Mouse (Mus musculus) liver, postnatal 0 days (tissue): ENCODE measurements around the gene Spen. TPM values are rescaled to one million over a fixed set of nuclear protein-coding genes. Genes with fewer than 3 reads are reported as not detected.

ENCODE experiments used
- ATAC-seq: fragments of 200-750 bp; cut with Nextera tagmentation; 2 replicates; pipeline ENCODE4 v1.8.0; 2017; ENCODE audit warnings: mild to moderate bottlenecking, moderate library complexity
- DNase-seq: peaks from one replicate; pipeline ENCODE4 v3.0.0-alpha.2; 2016
- H3K27ac ChIP-seq: fragments of 300-500 bp; sonication (generic); 2 replicates; pipeline ENCODE4 v1.5.1; 2014; ENCODE audit warnings: antibody characterized with exemption, moderate library complexity, mild to moderate bottlenecking, low read depth
- H3K27me3 ChIP-seq: fragments of 300-500 bp; sonication (generic); 2 replicates; pipeline ENCODE4 v1.6.1; 2014; ENCODE audit warnings: low read length, control low read depth, mixed read lengths; ENCODE audit not compliant: insufficient read depth
- H3K36me3 ChIP-seq: fragments of 300-500 bp; sonication (generic); replicated peaks from 2 replicates; pipeline ENCODE4 v1.6.1; 2014; ENCODE audit warnings: mild to moderate bottlenecking, control low read depth, low read length, moderate library complexity, mixed read lengths; ENCODE audit not compliant: insufficient read depth
- H3K4me1 ChIP-seq: fragments of 300-500 bp; sonication (generic); 2 replicates; pipeline ENCODE4 v1.6.1; 2014; ENCODE audit warnings: antibody characterized with exemption, mild to moderate bottlenecking, control low read depth; ENCODE audit not compliant: insufficient read depth
- H3K4me2 ChIP-seq: fragments of 300-500 bp; sonication (generic); 2 replicates; pipeline ENCODE4 v1.6.1; 2014; ENCODE audit warnings: low read depth, mild to moderate bottlenecking, low read length, moderate library complexity, mixed read lengths
- H3K4me3 ChIP-seq: fragments of 300-500 bp; sonication (generic); 2 replicates; pipeline ENCODE4 v1.5.1; 2014; ENCODE audit warnings: low read depth, low read length
- H3K9ac ChIP-seq: fragments of 300-500 bp; sonication (generic); replicated peaks from 2 replicates; pipeline ENCODE4 v1.6.1; 2014; ENCODE audit warnings: mild to moderate bottlenecking, moderate library complexity
- H3K9me3 ChIP-seq: fragments of 300-500 bp; sonication (generic); 2 replicates; pipeline ENCODE4 v1.6.1; 2016; ENCODE audit warnings: mild to moderate bottlenecking, control low read depth, low read length, mixed read lengths
- CTCF ChIP-seq: sonication (generic); IDR thresholded peaks from 2 replicates; pipeline ENCODE4 v1.5.1; 2016; ENCODE audit warnings: antibody characterized with exemption, low read depth
- EP300 ChIP-seq: IDR thresholded peaks from 2 replicates; pipeline ENCODE4 v1.6.1; 2016; ENCODE audit warnings: antibody characterized with exemption, low read depth, mild to moderate bottlenecking
- WGBS: fragments of 180-500 bp; shearing (Covaris S2); extraction: QIAGEN DNeasy Blood & Tissue Kit; methylation state at CpG from one replicate; pipeline ENCODE4 v1.1.7; 2014; ENCODE audit not compliant: insufficient replicate concordance; 5-methylcytosine and 5-hydroxymethylcytosine counted together
- polyA plus RNA-seq: library from polyadenylated mRNA; unstranded; fragments of >200 nt; fragmentation: Nextera tagmentation; extraction: Ambion mirVana; gene quantifications from 2 replicates; pipeline ENCODE4 v1.2.1, GENCODE M21; 2015

The Spen gene
- polyA plus RNA-seq, 1 experiment from 2014 or later, result 3.0 TPM

GRCm38 (mm10) chr4:141466844-141467580 lies 71.4 kb downstream of the Spen start:
- 0 out of 2 replicates have a peak, but pooled peaks have one; percentile 7 for TF ChIP-seq CTCF
- TF ChIP-seq EP300, result no peak
- DNase-seq (peak; percentile 18), ATAC-seq (no peak)
- no peak overlapping the region for H3K9ac ChIP-seq
- H3K36me3 ChIP-seq, result peaks cover 81% of the 10 kb centered on the region
- no peaks in the 10 kb centered on the region for H3K27me3 ChIP-seq
- 86% methylated on average over 15 of the region's 15 CpGs for WGBS
- H3K4me3 ChIP-seq, result no peak overlapping the region
- H3K4me1 ChIP-seq, result no peaks in the 10 kb centered on the region
- no peaks in the 10 kb centered on the region for H3K9me3 ChIP-seq
- no peak overlapping the region for H3K27ac ChIP-seq
- H3K4me2 ChIP-seq, result no peak overlapping the region

GRCm38 (mm10) chr4:141466289-141466795 lies 72.1 kb downstream of the Spen start:
- Histone ChIP-seq H3K27me3 (no peaks in the 10 kb centered on the region), H3K27ac (no peak overlapping the region), H3K9me3 (no peaks in the 10 kb centered on the region), H3K36me3 (peaks cover 74% of the 10 kb centered on the region), H3K4me3 (no peak overlapping the region), H3K4me1 (no peaks in the 10 kb centered on the region), H3K4me2 (no peak overlapping the region), H3K9ac (no peak overlapping the region)
- DNase-seq (peak; percentile 11), ATAC-seq (no peak)
- TF ChIP-seq EP300, result no peak
- TF ChIP-seq CTCF, result no peak
- WGBS, result 88% methylated on average over 16 of the region's 16 CpGs

- H3K9ac ChIP-seq, result no peak overlapping the region
- H3K36me3 ChIP-seq, result peaks cover 68% of the 10 kb centered on the region
- H3K27me3 ChIP-seq, result no peaks in the 10 kb centered on the region
- ATAC-seq (no peak), DNase-seq (peak; percentile 14)
- no peak for TF ChIP-seq CTCF
- no peak for TF ChIP-seq EP300
- no peak overlapping the region for H3K27ac ChIP-seq
- 89% methylated on average over 34 of the region's 34 CpGs for WGBS
- H3K4me2 ChIP-seq, result no peak overlapping the region
- H3K4me3 ChIP-seq, result no peak overlapping the region
- H3K9me3 ChIP-seq, result no peaks in the 10 kb centered on the region
- no peaks in the 10 kb centered on the region for H3K4me1 ChIP-seq
These were observed 72.7 kb downstream of the Spen start for GRCm38 (mm10) chr4:141465512-141466288.

- no peak for TF ChIP-seq CTCF
- TF ChIP-seq EP300, result no peak
- Histone ChIP-seq H3K9ac (no peak overlapping the region), H3K27ac (no peak overlapping the region), H3K4me2 (no peak overlapping the region), H3K27me3 (no peaks in the 10 kb centered on the region), H3K4me1 (no peaks in the 10 kb centered on the region), H3K4me3 (no peak overlapping the region), H3K9me3 (no peaks in the 10 kb centered on the region), H3K36me3 (peaks cover 60% of the 10 kb centered on the region)
- ATAC-seq, result no peak
- DNase-seq, result no peak
- 87% methylated on average over 16 of the region's 16 CpGs for WGBS
These were observed 73.7 kb downstream of the Spen start for GRCm38 (mm10) chr4:141464722-141465121.

- TF ChIP-seq EP300 (no peak), CTCF (no peak)
- peak; percentile 13; the same call in 1 of the 2 replicates for ATAC-seq
- 72% methylated on average over 14 of the region's 14 CpGs for WGBS
These were observed 74.9 kb downstream of the Spen start for GRCm38 (mm10) chr4:141463472-141463871.

GRCm38 (mm10) chr4:141461576-141461975 lies 76.8 kb downstream of the Spen start:
- no peak overlapping the region for H3K4me2 ChIP-seq
- ATAC-seq, result no peak
- H3K27me3 ChIP-seq, result no peaks in the 10 kb centered on the region
- peaks cover 31% of the 10 kb centered on the region for H3K36me3 ChIP-seq
- 79% methylated on average over 12 of the region's 12 CpGs for WGBS
- H3K4me3 ChIP-seq, result no peak overlapping the region
- TF ChIP-seq CTCF (no peak), EP300 (no peak)
- no peak overlapping the region for H3K9ac ChIP-seq
- no peak for DNase-seq
- H3K4me1 ChIP-seq, result no peaks in the 10 kb centered on the region
- H3K27ac ChIP-seq, result no peak overlapping the region
- H3K9me3 ChIP-seq, result no peaks in the 10 kb centered on the region

More at GRCm38 (mm10) chr4:141463472-141463871, 74.9 kb downstream of the Spen start:
- Histone ChIP-seq H3K9ac (no peak overlapping the region), H3K36me3 (peaks cover 47% of the 10 kb centered on the region), H3K27ac (no peak overlapping the region), H3K4me1 (no peaks in the 10 kb centered on the region), H3K27me3 (no peaks in the 10 kb centered on the region), H3K4me3 (no peak overlapping the region), H3K4me2 (no peak overlapping the region), H3K9me3 (no peaks in the 10 kb centered on the region)
- DNase-seq, result peak; percentile 17
